Mouse (Mus musculus) kidney, postnatal 14 days (tissue): Measurements from ENCODE around the gene Megf6.

Experiments used
- DNase-seq: peaks from one replicate; pipeline ENCODE4 v3.0.0; 2022; ENCODE audit warnings: mixed read lengths

The Megf6 gene

GRCm38 (mm10) chr4:154260755-154261154 lies 90.2 kb downstream of the Megf6 start:
- DNase-seq, result no peak

GRCm38 (mm10) chr4:154262071-154262470 lies 91.5 kb downstream of the Megf6 start:
- DNase-seq, result no peak

- DNase-seq, result no peak
Observed at GRCm38 (mm10) chr4:154267511-154267910, 97.0 kb downstream of the Megf6 start.

GRCm38 (mm10) chr4:154269520-154269919 lies 99.0 kb downstream of the Megf6 start:
- peak; percentile 51 for DNase-seq

- DNase-seq, result peak; percentile 74
Observed at GRCm38 (mm10) chr4:154273000-154273399, 102.5 kb downstream of the Megf6 start.

GRCm38 (mm10) chr4:154279481-154279880 lies 109.0 kb downstream of the Megf6 start:
- DNase-seq, result no peak

- no peak for DNase-seq
Observed at GRCm38 (mm10) chr4:154283671-154284070, 113.1 kb downstream of the Megf6 start.

GRCm38 (mm10) chr4:154293735-154294201 lies 123.2 kb downstream of the Megf6 start:
- DNase-seq, result peak; percentile 37

GRCm38 (mm10) chr4:154294262-154294731 lies 123.8 kb downstream of the Megf6 start:
- peak; percentile 87 for DNase-seq

GRCm38 (mm10) chr4:154297761-154298160 lies 127.2 kb downstream of the Megf6 start:
- peak; percentile 81 for DNase-seq

- DNase-seq, result peak; percentile 87
Observed at GRCm38 (mm10) chr4:154299541-154300271, 129.2 kb downstream of the Megf6 start.

GRCm38 (mm10) chr4:154301466-154301881 lies 130.9 kb downstream of the Megf6 start, which contains the start of gene Arhgef16:
Gene Arhgef16 (minus strand): TSS chr4:154301676.
- DNase-seq, result peak; percentile 72

- DNase-seq, result no peak
Observed at GRCm38 (mm10) chr4:154309131-154309530, 138.6 kb downstream of the Megf6 start.

- no peak for DNase-seq
Observed at GRCm38 (mm10) chr4:154310576-154311262, 140.2 kb downstream of the Megf6 start.

- DNase-seq, result no peak
Observed at GRCm38 (mm10) chr4:154312143-154312812, 141.7 kb downstream of the Megf6 start.

GRCm38 (mm10) chr4:154312935-154313621 lies 142.5 kb downstream of the Megf6 start:
- no peak for DNase-seq

GRCm38 (mm10) chr4:154313622-154313967 lies 143.1 kb downstream of the Megf6 start:
- DNase-seq, result no peak
